Mouse (Mus musculus): ENCODE results near the gene Bloc1s1. TPM values are rescaled to one million over a fixed set of nuclear protein-coding genes. Genes with fewer than 3 reads are reported as not detected.

Bloc1s1 gene
- total and polyA plus RNA-seq, 3 experiments: 181 to 234 (median 201) TPM

- 81% methylated on average over 1 of the region's 1 CpGs for WGBS
- DNase-seq: no peak
Measured at GRCm38 (mm10) chr10:128901409-128901808, 22.4 kb downstream of the Bloc1s1 start.

GRCm38 (mm10) chr10:128900698-128901097, 23.1 kb downstream of the Bloc1s1 start, which contains the start of gene Cd63:
TSS of gene Cd63 (plus strand) at chr10:128900989.
- Histone ChIP-seq H3K9ac (ENCODE audit: low read depth, low read length) (no peak within 1 kb of the TSS), H3K36me3 (ENCODE audit: control insufficient read depth, insufficient read depth, low read length) (no peaks in the 10 kb centered on the region), H3K79me2 (replicated peaks; ENCODE audit: control insufficient read depth, insufficient read depth, low read length) (no peaks in the 10 kb centered on the region), H3K4me1 (ENCODE audit: control insufficient read depth, insufficient read depth, low read length) (no peaks in the 10 kb centered on the region), H3K27ac (no peak within 1 kb of the TSS), H3K4me3 (no peak within 1 kb of the TSS), H3K27me3 (ENCODE audit: control insufficient read depth, insufficient read depth, low read length) (no peaks in the 10 kb centered on the region)
- intact Hi-C loops (cut with DNase I): no loop called here
- TF ChIP-seq EP300 (IDR thresholded peaks at IDR 0.05; ENCODE audit: insufficient read depth, low read depth, low read length): no peak
- TF ChIP-seq POLR2A (IDR thresholded peaks at IDR 0.05; ENCODE audit: insufficient read depth, low read depth, low read length): no peak
- no peak for TF ChIP-seq CTCF (IDR thresholded peaks at IDR 0.05)
- DNase-seq: no peak
- WGBS: 68% methylated on average over 3 of the region's 3 CpGs

More at GRCm38 (mm10) chr10:128901409-128901808, 22.4 kb downstream of the Bloc1s1 start:
- Histone ChIP-seq H3K27ac (no peak overlapping the region), H3K4me3 (no peak overlapping the region), H3K36me3 (ENCODE audit: control insufficient read depth, insufficient read depth, low read length) (no peaks in the 10 kb centered on the region), H3K9ac (ENCODE audit: low read depth, low read length) (no peak overlapping the region), H3K79me2 (replicated peaks; ENCODE audit: control insufficient read depth, insufficient read depth, low read length) (no peaks in the 10 kb centered on the region), H3K27me3 (ENCODE audit: control insufficient read depth, insufficient read depth, low read length) (no peaks in the 10 kb centered on the region), H3K4me1 (ENCODE audit: control insufficient read depth, insufficient read depth, low read length) (no peaks in the 10 kb centered on the region)
- intact Hi-C loops (cut with DNase I): no loop called here
- TF ChIP-seq POLR2A (IDR thresholded peaks at IDR 0.05; ENCODE audit: insufficient read depth, low read depth, low read length) (no peak), CTCF (IDR thresholded peaks at IDR 0.05) (no peak), EP300 (IDR thresholded peaks at IDR 0.05; ENCODE audit: insufficient read depth, low read depth, low read length) (no peak)

GRCm38 (mm10) chr10:128899759-128900490, 23.9 kb downstream of the Bloc1s1 start:
- WGBS: 63% methylated on average over 6 of the region's 6 CpGs
- no peak for DNase-seq
- Histone ChIP-seq H3K27me3 (ENCODE audit: control insufficient read depth, insufficient read depth, low read length) (no peaks in the 10 kb centered on the region), H3K79me2 (replicated peaks; ENCODE audit: control insufficient read depth, insufficient read depth, low read length) (no peaks in the 10 kb centered on the region), H3K27ac (no peak overlapping the region), H3K4me1 (ENCODE audit: control insufficient read depth, insufficient read depth, low read length) (no peaks in the 10 kb centered on the region; the same call in 1 of the 2 replicates), H3K4me3 (no peak overlapping the region), H3K36me3 (ENCODE audit: control insufficient read depth, insufficient read depth, low read length) (no peaks in the 10 kb centered on the region), H3K9ac (ENCODE audit: low read depth, low read length) (no peak overlapping the region)
- TF ChIP-seq POLR2A (IDR thresholded peaks at IDR 0.05; ENCODE audit: insufficient read depth, low read depth, low read length) (no peak), CTCF (IDR thresholded peaks at IDR 0.05) (no peak), EP300 (IDR thresholded peaks at IDR 0.05; ENCODE audit: insufficient read depth, low read depth, low read length) (no peak)
- intact Hi-C loops (cut with DNase I): loop anchor here (10.0 kb wide), 1 partner anchor 275 kb away; the partner anchor contains the start of gene Rps26

- H3K4me1 ChIP-seq (ENCODE audit: control insufficient read depth, insufficient read depth, low read length): no peaks in the 10 kb centered on the region; the same call in 1 of the 2 replicates
- H3K27ac ChIP-seq: no peak overlapping the region
- no peaks in the 10 kb centered on the region for H3K36me3 ChIP-seq (ENCODE audit: control insufficient read depth, insufficient read depth, low read length)
- H3K27me3 ChIP-seq (ENCODE audit: control insufficient read depth, insufficient read depth, low read length): no peaks in the 10 kb centered on the region
- no peak for TF ChIP-seq POLR2A (IDR thresholded peaks at IDR 0.05; ENCODE audit: insufficient read depth, low read depth, low read length)
- no peak overlapping the region for H3K9ac ChIP-seq (ENCODE audit: low read depth, low read length)
- H3K4me3 ChIP-seq: no peak overlapping the region
- intact Hi-C loops (cut with DNase I): loop anchor here (10.0 kb wide), 1 partner anchor 273 kb away; the partner anchor contains the start of gene Rps26
- DNase-seq: no peak
- WGBS: 28% methylated on average over 1 of the region's 1 CpGs
- H3K79me2 ChIP-seq (replicated peaks; ENCODE audit: control insufficient read depth, insufficient read depth, low read length): no peaks in the 10 kb centered on the region
Measured at GRCm38 (mm10) chr10:128897501-128897900, 26.3 kb downstream of the Bloc1s1 start.

- 50% methylated on average over 1 of the region's 1 CpGs for WGBS
Measured at GRCm38 (mm10) chr10:128896807-128897206, 27.0 kb downstream of the Bloc1s1 start.

More at GRCm38 (mm10) chr10:128896807-128897206, 27.0 kb downstream of the Bloc1s1 start:
- Histone ChIP-seq H3K4me3 (no peak overlapping the region), H3K79me2 (replicated peaks; ENCODE audit: control insufficient read depth, insufficient read depth, low read length) (no peaks in the 10 kb centered on the region), H3K36me3 (ENCODE audit: control insufficient read depth, insufficient read depth, low read length) (no peaks in the 10 kb centered on the region), H3K27me3 (ENCODE audit: control insufficient read depth, insufficient read depth, low read length) (no peaks in the 10 kb centered on the region), H3K4me1 (ENCODE audit: control insufficient read depth, insufficient read depth, low read length) (no peaks in the 10 kb centered on the region; the same call in 1 of the 2 replicates), H3K9ac (ENCODE audit: low read depth, low read length) (no peak overlapping the region), H3K27ac (no peak overlapping the region)
- TF ChIP-seq POLR2A (IDR thresholded peaks at IDR 0.05; ENCODE audit: insufficient read depth, low read depth, low read length): no peak
- no peak for TF ChIP-seq EP300 (IDR thresholded peaks at IDR 0.05; ENCODE audit: insufficient read depth, low read depth, low read length)
- intact Hi-C loops (cut with DNase I): loop anchor here (10.0 kb wide), 1 partner anchor 272 kb away; the partner anchor contains the start of gene Rps26
- no peak for DNase-seq
